Mouse (Mus musculus): ENCODE measurements around the gene Cox17.

Gene Cox17

DNA sequence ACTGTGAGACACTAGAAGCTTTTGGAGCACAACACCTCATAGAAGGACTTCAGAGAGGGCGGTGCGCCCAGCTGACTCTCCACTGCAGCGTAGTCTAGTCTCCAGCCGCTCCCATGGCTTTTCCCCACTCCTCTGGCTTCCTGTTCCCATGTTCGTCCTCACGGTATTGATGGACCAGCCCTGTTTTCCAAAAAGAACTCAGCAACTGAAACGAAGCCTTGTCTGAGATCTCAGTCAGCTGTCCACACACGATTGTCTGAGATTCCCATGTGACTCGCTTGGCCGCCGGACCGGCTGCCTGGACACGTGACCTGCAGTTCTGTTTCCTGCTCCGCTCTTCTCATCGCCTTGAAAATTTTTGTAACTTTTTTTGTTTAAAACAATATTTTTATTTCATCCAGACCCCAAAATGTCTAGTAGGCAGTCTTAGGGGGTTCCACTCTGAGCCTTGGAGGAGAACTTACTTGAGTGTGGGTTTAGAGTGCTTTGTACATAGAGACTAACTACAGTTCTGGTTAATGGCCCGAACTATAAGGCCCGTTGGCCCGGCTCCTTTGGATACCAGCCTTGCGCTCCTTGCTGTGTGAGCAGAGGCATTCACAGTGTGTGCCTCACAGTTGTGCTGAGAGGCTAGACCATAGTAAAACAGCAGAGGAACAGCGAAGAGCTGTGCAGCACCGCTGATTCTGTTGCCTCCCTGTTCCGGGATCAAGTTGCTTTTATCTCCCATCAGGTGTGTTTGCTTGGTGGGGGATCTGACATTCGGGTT is 45.5 kb downstream of the Cox17 start:
- DNase-seq (ENCODE audit: low spot score in 2 of 2), result no peak

DNA sequence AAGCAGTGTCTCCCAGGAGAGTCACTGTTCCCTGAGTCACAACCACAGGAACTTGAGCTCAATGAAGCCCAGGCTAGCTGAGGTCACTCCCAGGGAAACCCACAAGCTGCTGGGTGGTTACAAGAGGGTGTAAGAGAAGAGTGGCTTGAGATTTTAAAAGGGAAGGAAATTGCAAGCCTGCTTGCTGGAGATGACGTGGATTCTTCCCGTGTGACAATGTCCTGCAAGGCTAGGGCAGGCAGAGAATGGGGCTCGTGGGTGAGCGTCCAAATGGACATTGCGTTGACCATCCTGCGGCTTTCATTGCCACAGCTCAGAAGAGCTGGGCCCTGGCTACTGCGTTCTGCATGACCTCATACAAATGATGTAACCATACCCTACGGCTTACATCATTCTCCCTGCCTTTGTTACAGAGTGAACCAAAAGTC is 47.4 kb downstream of the Cox17 start:
- no peak for DNase-seq (ENCODE audit: low spot score in 2 of 2)

DNA sequence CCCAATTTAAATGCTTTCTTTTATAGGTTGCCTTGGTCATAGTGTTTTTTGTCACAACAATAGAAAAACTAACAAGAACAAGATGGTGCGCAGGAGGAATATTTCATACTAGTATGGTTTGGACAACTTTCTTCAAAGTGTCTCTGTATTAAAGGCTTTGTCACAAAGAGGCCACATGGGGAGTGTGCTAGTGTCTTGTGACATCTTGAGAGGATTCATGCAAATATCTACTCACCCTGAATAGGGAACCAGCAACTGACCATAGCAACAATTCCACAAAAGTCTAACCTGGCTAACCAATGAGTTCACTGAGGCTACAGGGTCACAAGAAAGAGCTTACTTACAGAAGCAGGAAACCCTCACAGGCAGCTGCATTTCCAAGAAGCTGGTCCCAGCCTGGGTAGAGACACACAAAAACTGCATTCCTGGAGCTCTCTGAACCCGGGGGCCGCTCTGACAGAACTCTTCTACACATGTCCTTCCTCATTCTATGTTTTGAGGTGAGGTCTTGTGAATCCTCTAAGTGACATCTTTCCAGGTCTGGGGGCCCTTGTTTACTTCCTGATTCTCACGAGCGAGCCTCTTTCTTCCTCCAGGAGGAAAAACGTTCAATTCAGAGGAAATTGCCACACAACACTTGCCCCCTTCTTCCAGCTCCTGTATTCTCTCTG is 48.4 kb downstream of the Cox17 start:
- no peak for DNase-seq (ENCODE audit: low spot score in 2 of 2)

DNA sequence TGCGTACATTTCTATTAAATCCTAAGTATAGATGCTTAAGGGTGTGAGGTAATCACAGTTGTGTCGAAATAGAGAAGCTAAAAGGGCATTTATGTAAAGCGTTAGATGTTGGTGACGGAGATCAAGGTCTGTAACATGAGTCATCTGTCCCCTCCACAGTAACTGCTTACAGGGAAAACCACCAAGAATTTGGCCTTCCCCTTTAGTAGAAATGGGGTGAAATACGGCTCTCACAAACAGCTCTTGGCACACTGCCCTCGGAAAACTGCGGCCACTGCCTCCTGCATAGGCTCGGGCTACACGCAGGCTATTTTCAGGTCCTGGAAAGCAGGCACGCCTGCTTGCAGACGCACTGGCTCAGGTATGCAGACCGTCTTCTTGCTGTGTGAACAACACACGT is 49.4 kb downstream of the Cox17 start:
- no peak for DNase-seq (ENCODE audit: low spot score in 2 of 2)

DNA sequence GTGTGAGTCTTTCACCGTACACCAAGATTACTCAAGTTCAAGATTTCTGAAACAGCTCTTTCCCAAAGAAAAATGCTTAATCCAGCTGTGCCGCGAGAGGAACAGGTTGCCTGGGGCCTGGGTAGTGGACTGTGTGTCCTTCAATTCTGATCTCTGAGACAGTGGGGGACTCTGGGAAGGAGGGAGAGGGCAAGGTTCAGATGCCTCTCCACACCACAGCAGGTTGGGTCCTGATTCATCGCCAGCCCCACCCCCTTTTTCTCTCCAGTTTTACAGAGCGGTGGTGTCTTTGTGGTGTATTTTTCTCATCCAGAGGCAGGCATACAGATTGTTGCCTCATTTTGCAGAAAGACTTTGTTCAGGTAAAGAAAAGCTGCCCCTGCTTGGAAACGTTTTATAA is 51.5 kb downstream of the Cox17 start:
- DNase-seq (ENCODE audit: low spot score in 2 of 2), result no peak

DNA sequence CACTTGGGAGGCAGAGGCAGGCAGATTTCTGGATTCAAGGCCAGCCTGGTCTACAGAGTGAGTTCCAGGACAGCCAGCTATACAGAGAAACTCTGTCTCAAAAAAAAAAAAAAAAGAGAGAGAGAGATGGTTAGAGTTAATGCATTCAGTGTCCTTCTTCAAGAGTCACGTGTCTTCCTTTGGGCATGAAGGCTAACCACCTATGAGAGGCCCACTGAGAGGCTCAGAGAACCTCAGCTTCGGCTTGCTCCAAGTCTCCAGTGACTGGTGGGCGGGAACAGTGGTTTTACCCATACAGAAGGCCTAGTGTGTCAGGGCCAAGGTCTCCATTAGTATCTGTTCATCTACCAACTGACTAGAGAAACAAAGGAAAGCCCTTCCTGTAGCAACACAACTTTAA is 52.3 kb downstream of the Cox17 start:
- no peak for DNase-seq (ENCODE audit: low spot score in 2 of 2)

DNA sequence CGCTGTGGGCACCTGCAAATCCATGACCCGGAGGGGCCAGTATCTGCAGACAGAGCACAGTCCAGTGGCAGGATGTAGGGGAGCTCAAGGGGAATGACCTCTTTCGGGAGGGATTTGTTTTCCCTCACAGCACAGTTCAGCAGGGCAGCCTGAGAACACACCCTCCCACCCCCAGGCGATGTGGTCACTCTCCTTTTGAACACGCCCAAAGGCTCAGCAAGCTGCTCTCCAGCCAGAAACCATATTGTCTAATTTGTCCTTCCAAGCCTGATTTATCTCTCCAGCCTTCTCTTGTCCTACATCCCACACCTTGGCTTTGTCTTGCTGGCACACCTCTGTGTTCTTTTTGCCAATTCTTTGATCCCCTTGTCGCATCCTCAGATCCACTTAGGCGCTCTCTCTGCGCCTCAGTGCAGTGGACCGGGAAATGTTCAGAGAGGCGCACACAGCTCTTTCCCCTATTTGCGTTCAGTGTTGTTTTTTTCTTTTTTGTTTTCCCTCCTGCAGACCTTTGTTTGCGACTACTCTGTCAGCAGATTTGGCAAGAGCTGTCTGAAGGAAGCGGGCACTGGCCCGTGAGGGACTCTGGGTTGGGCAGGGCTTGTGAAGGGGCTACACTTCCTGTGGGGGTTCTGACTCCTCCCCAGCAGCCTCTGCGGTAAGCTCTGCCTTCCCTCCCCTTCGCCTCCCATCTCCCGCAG is 52.9 kb downstream of the Cox17 start:
- DNase-seq (ENCODE audit: low spot score in 2 of 2), result peak; percentile 14 to 30

DNA sequence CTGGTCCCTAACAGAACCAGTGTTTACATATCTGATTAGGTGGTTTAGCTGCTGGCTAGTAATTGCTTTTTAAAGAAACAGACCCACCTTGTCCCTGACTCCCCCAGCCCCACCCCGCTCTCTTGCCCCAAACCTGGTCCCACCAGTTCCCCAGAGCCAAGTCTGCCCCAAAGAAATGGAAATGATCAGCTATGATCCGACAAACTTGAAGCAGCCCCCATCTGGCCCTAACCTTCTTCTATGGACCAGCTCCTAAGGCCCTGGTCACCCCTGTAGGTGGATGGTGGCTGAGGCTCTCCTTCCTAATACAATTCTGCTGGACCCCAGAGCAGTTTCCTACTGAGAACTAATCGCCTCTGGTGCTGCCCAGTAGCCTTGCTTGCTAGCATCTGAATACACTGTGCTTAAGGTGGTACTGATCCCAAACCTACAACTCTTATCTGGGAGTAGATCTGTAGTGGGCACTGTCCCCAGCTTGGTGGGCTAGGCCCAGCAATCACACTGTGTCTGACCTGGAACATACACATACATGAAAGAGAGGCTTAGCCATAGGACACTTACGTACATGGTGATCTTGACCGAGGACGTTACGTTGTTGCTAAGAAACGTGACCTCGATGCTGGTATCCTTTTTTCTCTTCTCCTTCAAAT is 53.6 kb downstream of the Cox17 start:
- DNase-seq (ENCODE audit: low spot score in 2 of 2), result no peak

DNA sequence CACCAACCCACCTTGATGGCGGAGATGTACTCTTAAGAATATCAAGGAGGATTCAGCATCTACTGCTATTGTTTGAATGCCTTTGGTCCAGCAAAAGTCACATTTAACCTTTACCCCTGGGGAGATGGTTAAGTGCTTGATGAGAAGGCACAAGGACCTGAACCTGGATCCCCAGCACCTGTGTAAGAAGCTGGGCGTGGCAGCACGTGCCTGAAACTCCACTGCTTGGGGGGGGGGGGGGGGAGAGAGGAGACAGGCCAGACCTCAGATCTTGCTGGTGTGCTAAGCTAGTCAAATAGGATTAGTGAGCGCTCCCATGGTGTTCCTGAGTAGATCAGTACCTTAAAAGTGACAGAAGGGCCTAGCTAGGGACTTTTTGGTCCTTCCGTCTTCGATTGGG is 54.7 kb downstream of the Cox17 start:
- DNase-seq (ENCODE audit: low spot score in 2 of 2), result no peak
